Mouse (Mus musculus) C2C12 (cell line): ENCODE results near the gene C2cd4c.

Experiments
- CTCF ChIP-seq: IDR thresholded peaks from one replicate; pipeline ENCODE4 v1.5.1; 2011; ENCODE audit not compliant: control insufficient read depth, insufficient read depth, insufficient read length
- MYOG ChIP-seq: IDR thresholded peaks from one replicate; pipeline ENCODE4 v1.6.1; 2011; ENCODE audit not compliant: control insufficient read depth, insufficient read length; ENCODE audit errors: extremely low read depth

DNA sequence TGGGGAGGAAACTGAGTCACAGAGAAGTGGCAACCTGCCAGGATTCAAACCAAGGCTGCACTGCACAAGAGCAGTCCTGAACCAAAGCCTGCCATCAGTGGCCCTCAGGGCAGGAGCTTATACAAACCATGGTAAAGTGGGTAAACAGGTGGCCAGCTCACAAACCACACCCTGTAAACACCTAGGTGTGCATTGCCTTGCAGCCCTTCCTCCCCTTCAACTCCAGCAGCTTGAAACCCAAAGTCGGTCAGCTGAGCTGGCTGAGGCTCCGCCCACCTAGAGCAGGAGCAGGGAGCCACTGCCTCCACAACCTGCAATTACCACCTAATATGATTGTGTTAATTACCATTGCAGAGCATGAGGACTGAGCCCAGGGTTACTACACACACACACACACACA, 5.9 kb downstream of the C2cd4c start:
- TF ChIP-seq CTCF (no peak), MYOG (no peak)
